Mouse (Mus musculus): ENCODE measurements around the gene Gkap1.

Gkap1 gene

DNA sequence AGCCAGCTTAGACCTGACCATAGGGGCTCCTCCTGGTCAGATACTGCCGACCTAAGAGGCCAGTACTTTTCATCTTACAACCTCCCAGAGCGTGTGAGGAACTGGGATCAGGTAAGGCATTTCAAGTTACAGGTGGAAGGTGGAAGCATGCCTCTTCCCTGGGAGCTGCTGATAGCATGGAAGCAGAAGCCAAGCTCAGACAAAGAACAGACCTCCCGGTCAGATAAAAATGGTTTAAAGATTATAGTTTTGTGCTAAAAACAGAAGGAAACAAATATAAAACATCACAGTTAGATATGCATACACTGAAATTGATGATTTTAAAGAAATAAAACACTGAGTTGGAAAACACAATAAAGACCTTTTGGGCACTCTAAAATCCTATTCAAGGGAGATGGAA is 8.6 kb downstream of the Gkap1 start:
- in situ Hi-C loops (cut with MboI, MseI): no loop called here

DNA sequence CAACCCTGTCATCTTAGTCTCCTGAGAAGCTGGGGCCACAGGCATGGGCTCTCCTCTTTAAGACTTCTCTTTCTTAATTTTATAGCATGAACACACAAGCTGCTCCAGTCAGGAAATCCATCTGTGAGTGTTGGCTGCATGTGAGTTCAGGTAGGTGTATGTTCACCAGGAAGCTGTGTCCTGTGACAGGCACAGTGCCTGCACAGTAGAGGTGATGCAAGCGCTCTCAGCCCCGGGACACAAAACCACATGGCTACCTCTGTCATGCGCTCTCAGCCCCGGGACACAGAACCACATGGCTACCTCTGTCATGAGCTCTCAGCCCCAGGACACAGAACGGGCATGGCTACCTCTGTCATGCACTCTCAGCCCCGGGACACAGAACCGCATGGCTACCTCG is 12.0 kb downstream of the Gkap1 start:
- in situ Hi-C loops (cut with MboI, MseI): no loop called here

GRCm38 (mm10) chr13:58261674-58262073 is 13.8 kb downstream of the Gkap1 start:
- in situ Hi-C loops (cut with MboI, MseI): no loop called here

DNA sequence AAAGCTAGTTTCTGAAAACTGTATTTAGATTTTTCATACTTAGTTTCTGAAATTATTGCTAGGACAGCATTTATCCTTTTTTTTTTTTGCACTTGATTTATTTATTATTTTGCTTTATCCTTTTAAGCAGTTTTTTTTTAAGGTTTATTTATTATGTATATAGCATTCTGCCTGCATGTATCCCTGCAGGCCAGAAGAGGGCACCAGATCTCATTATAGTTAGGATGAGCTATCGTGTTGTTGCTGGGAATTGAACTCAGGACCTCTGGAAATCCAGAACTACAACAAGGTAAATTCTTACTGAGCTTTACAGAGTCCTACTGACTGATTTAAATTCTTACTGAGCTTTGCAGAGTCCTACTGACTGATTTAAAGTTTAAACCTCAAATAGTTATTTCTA is 22.2 kb downstream of the Gkap1 start:
- in situ Hi-C loops (cut with MboI, MseI): no loop called here

- in situ Hi-C loops (cut with MboI, MseI): no loop called here
Observed at GRCm38 (mm10) chr13:58248957-58249356, 26.5 kb downstream of the Gkap1 start.

- in situ Hi-C loops (cut with MboI, MseI): no loop called here
Observed at GRCm38 (mm10) chr13:58236536-58236935, 39.0 kb downstream of the Gkap1 start.

GRCm38 (mm10) chr13:58232611-58233010 is 42.9 kb downstream of the Gkap1 start:
- in situ Hi-C loops (cut with MboI, MseI): loop anchor here (5.0 kb wide), 1 partner anchor 45 kb away; no protein-coding TSS in a partner anchor

GRCm38 (mm10) chr13:58232070-58232469 is 43.4 kb downstream of the Gkap1 start:
- in situ Hi-C loops (cut with MboI, MseI): loop anchor here (5.0 kb wide), 1 partner anchor 45 kb away; no protein-coding TSS in a partner anchor

DNA sequence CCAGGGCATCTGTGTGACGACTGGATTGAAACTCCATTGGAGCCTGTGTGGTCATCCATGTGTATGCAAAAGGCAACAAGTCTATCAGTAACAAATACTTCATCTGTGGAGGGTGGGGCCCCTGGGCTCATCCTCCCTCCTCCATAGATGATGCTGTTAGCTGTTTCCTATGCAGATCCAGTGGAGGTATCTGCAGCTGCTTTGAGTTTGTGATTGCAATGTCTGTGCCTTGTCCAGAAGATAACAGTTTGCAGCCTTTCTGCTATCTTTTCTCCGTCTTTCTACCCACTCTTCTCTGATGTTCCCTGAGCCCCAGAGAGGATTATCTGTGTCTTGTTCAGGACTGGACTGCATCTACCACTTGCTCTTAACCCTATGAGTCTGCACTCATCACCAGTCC is 46.9 kb downstream of the Gkap1 start:
- in situ Hi-C loops (cut with MboI, MseI): no loop called here

- in situ Hi-C loops (cut with MboI, MseI): no loop called here
Observed at GRCm38 (mm10) chr13:58225694-58226093, 49.8 kb downstream of the Gkap1 start.

DNA sequence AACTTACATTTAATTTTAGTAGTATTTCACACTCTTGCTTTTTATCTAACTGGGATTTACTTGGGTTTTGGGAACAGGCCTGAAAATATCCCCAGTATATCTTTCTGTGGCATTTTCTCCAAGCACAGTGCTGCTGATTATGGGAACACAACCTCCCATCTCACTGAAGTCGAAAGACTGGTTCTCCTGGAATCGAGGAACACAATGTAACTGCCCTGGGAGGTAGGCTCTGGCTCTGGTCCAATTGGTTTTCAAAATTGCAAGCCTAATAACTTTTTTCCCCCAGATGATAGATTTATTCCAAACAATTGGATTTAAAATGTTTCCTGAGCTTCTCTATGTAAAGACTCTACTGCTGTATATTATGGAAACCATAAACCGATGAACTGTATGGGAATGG is 55.3 kb downstream of the Gkap1 start:
- in situ Hi-C loops (cut with MboI, MseI): no loop called here

- in situ Hi-C loops (cut with MboI, MseI): no loop called here
Observed at GRCm38 (mm10) chr13:58217536-58217935, 58.0 kb downstream of the Gkap1 start.

DNA sequence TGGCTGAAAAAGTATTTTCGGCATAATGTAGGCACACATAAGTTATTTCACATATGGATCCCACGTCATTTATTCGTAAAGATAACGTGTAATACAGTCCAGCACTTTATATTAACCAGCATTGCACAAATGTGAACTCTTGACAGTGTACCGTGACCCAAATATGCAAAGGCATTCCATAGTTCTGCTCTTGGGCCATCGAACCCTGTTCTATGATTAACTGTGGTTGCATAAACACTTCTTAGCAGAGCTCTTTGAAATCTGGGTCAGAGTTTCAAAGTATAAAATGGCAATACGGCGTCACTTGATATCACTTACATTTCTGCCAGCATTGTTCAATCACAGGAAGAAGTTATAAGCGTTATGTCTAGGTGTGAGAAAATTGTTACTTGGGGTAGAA is 59.1 kb downstream of the Gkap1 start:
- in situ Hi-C loops (cut with MboI, MseI): no loop called here

DNA sequence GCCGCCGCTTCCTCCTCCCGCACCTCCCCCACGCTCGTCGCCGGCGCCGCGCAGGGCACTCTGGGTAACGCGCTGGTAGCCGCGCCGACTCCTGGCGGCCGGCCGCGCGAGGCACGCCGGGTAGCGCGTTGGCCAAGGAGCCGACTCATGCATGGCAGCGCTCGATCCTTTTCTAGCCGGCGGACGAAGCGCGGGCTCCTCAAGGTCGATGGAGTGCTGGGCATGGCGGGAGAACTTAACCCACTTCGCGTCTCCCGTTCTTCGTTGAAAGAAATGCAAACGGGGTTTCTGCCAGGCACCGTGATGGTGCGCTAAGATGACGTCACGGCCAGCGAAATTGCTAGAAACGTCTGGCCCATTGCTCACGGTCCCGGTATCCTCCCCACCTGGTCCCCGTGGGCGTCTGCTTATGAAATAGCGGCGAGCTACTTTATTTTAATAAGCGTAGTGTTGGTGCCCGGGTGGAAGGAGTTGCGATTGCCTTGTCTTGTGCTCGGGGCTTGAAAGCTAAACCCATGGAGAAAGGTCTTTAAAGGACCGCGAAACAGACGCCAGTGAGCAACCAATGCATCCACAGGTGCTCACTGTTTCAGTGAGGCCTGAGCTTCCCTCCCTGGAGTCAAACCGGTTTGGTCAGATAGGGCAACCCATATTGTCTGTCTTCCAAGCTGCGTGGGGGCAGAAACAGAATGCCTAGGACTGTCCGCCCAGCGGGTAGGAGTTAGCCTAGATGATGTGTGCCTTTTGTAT is 59.7 kb downstream of the Gkap1 start, which contains the start of gene Ubqln1:
TSS of gene Ubqln1 (minus strand) at position 62 of the 750 bp plus-strand sequence.
- in situ Hi-C loops (cut with MboI, MseI): no loop called here

GRCm38 (mm10) chr13:58215253-58215591 is 60.3 kb downstream of the Gkap1 start:
- in situ Hi-C loops (cut with MboI, MseI): no loop called here

GRCm38 (mm10) chr13:58214346-58215252 is 60.9 kb downstream of the Gkap1 start:
- in situ Hi-C loops (cut with MboI, MseI): no loop called here

DNA sequence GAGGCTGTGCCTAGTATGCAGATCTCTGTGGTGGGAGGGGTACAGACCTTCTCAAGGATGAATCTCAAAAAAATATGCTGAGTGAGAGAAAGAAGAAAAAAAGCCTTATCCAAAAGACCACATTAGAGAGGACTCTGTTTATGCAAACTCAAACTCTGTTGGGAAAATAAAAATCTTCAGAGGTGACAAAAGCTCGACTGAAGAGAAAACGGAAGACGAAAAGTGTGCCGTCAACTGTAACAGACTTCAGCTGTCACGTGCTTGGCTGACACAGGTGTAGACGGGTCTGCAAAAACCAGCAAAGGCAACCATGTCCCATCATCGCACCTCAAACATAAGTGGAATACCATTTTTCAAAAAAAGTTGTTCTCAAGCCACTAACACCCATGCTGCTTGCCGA is 61.7 kb downstream of the Gkap1 start:
- in situ Hi-C loops (cut with MboI, MseI): no loop called here

DNA sequence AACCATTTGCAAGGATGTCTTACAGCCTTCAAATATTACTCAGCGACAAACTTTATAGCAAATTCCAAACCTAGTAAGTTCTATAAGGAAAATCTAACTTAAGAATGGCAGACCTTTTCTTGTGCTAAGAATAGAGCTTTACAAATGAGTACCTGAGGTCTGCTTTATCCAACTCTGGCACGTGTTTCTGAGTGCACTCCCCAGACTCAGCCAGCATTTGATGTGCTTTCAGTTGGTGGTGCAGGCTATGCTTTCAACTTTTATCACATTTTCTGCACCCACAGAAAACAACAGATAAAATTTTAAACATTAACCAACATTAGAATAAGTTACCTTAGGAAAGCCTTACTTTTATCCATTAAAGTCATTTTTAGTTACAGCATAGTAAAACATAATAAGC is 63.0 kb downstream of the Gkap1 start:
- in situ Hi-C loops (cut with MboI, MseI): no loop called here

DNA sequence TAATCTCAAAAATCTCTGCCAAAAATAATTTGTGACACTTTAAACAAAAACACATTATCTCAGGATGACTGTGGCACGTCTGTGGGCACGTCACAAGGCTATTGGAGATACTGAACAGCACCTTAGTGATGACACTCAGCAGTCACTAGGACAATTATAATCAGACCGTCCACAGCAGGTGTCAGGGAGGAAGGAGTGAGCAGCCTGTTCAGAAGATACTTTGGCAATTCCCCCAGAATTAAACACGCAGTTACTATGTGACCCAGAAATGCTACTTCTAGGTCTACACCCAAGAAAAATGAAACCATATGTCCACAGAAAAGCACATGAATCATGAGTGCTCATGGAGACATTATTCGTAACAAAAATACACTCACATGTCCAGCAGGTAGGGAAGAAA is 65.1 kb downstream of the Gkap1 start:
- in situ Hi-C loops (cut with MboI, MseI): no loop called here

DNA sequence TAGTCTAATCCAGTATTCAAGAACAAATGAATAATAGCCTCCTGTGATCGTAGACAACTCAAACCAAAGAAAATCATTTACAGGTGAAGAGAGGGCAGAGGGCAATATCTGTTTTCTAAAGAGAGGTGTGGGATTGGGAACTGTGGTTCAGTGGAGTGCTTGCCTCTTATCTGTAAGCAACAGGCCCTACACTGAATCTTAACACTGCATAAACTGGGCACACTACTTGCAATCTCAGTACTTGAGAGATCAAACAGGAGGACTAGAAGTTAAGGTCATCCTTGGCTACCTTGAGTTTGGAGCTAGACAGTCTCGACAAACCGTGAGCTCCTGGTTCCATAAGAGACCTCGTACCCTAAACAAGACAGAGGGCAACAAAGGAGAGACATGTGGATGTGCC is 69.4 kb downstream of the Gkap1 start:
- in situ Hi-C loops (cut with MboI, MseI): no loop called here

- in situ Hi-C loops (cut with MboI, MseI): no loop called here
Observed at GRCm38 (mm10) chr13:58204986-58205385, 70.5 kb downstream of the Gkap1 start.

DNA sequence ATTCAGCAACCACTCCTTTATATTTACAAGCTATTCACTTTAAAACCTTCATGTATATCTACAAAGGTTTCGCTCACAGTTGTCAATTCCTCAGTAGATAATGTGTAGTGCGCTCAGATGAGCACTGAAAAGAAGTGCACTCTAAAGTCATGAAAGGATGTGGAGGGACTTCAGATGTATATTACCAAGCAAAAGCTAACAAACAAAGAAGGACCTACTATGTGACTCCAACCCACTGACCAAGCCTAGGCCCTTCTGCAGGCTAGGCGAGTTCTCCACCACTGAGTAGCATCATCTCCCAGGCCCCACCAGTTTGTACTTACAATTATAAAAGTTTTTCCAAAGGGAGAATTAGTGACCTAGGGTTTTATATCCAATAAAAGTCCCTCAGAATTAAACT is 71.3 kb downstream of the Gkap1 start:
- in situ Hi-C loops (cut with MboI, MseI): no loop called here

DNA sequence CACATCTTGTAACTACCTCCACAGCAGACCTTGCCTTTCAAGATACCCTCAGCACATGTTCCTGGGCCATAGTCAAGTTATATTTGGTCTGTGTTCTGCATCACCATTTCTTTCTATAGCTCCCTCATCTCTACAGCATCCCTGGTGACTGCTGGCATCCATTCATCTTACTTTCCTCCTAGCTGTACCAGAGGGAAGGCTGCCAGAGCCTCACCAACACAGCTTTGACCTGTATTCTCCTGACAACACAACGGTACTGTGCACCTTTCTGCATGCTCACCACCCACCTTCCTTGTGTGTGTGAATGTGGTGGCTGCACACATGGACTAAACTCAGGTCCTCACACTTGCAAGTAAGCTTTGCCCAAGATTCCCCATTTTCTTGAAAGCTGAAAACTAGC is 72.6 kb downstream of the Gkap1 start:
- in situ Hi-C loops (cut with MboI, MseI): no loop called here
